Mouse (Mus musculus) bone marrow, adult 2 months (tissue): Measurements from ENCODE around the gene Gm6351. TPM values are rescaled to one million over a fixed set of nuclear protein-coding genes. Genes with fewer than 3 reads are reported as not detected.
"Not testable (repeated sequence)": the region's sequence is repeated elsewhere in the genome, so short reads cannot be mapped to it uniquely, and the experiment has no call there.

Source experiments
- H3K27ac ChIP-seq: fragments of 200-500 bp; 2 replicates; pipeline ENCODE4 v1.5.1; 2012; ENCODE audit warnings: low read depth, mild to moderate bottlenecking, control low read depth, inconsistent platforms, low read length; ENCODE audit not compliant: control insufficient read depth, poor library complexity, insufficient read depth
- H3K4me1 ChIP-seq: fragments of 200-500 bp; 2 replicates; pipeline ENCODE4 v1.6.1; 2011; ENCODE audit warnings: low read length; ENCODE audit not compliant: control insufficient read depth, insufficient read depth
- H3K4me3 ChIP-seq: fragments of 200-500 bp; replicated peaks from 2 replicates; pipeline ENCODE3; 2011; ENCODE audit warnings: mild to moderate bottlenecking, low read depth, low read length, control low read depth; ENCODE audit not compliant: control insufficient read depth
- WGBS: fragments of 180-500 bp; shearing (Covaris S2); methylation state at CpG from one replicate; pipeline ENCODE4 v1.1.7; 2018; 5-methylcytosine and 5-hydroxymethylcytosine counted together
- polyA plus RNA-seq: library from polyadenylated mRNA; stranded (reverse); fragments of >200 nt; gene quantifications from 2 replicates; pipeline ENCODE4 v1.2.4, GENCODE M21; 2011; ENCODE audit warnings: low replicate concordance; ENCODE audit not compliant: missing spikeins, insufficient read depth, insufficient read length

The Gm6351 gene
- not detected in 2 replicates for polyA plus RNA-seq

DNA sequence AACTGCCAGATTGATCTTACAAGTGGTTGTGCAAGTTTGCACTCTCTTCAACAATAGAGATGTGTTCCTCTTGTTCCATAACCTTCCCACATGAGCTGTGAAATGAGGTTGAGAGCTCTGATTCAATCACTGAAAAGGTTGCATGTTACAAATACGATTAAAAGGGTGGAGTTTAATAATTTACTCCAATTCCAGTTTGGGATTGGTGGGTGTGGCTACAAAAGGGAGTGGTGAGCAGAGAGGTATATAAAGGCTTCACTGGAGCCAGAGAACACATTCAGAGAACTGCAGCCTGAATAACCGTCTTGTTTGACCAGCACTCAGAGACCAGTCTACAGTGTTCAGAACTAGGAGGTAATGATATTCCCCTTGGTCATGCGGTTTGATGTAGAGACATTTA is at the start of gene Gm6351:
Gm6351 (plus strand) TSS at position 301 of the 400 bp plus-strand sequence.
- WGBS = no CpG with 5 or more reads among the region's 3 CpGs
- not testable (repeated sequence) for H3K4me1 ChIP-seq, H3K4me3 ChIP-seq, H3K27ac ChIP-seq

- not testable (repeated sequence) for H3K4me3 ChIP-seq, H3K4me1 ChIP-seq, H3K27ac ChIP-seq
- no CpG with 5 or more reads among the region's 1 CpGs for WGBS
Observed at GRCm38 (mm10) chr5:94070445-94070844, 5.7 kb upstream of the Gm6351 start, which contains the start of gene BC061212. BC061212 (minus strand) TSS chr5:94070545.

Other genes with a start within 250 kb of the Gm6351 start
- not detected in 2 replicates for gene Gm7792, start 232.6 kb upstream of the Gm6351 start, polyA plus RNA-seq
- gene Gm16429, start 147.3 kb upstream of the Gm6351 start, polyA plus RNA-seq = not detected in 2 replicates
- gene BC061212, start 5.8 kb upstream of the Gm6351 start, polyA plus RNA-seq = not detected in 2 replicates
- not detected in 2 replicates for gene Gm3106, start 141.6 kb downstream of the Gm6351 start, polyA plus RNA-seq
- gene A430089I19Rik, start 230.4 kb downstream of the Gm6351 start, polyA plus RNA-seq = not detected in 2 replicates
- gene Gm6502, start 238.1 kb downstream of the Gm6351 start, polyA plus RNA-seq = not detected in 2 replicates